Mouse (Mus musculus): ENCODE data around the gene 1700061G19Rik.
"Not testable (repeated sequence)": the region's sequence is repeated elsewhere in the genome, so short reads cannot be mapped to it uniquely, and the experiment has no call there.

The 1700061G19Rik gene

GRCm38 (mm10) chr17:56870287-56870953 is 4.9 kb upstream of the 1700061G19Rik start:
- no peak for DNase-seq (ENCODE audit: extremely low read depth, low read depth)

- DNase-seq (ENCODE audit: extremely low read depth, low read depth) = no peak
These were observed 3.5 kb upstream of the 1700061G19Rik start for GRCm38 (mm10) chr17:56871767-56872166.

- no peak for DNase-seq (ENCODE audit: extremely low read depth, low read depth)
These were observed 2.8 kb upstream of the 1700061G19Rik start for GRCm38 (mm10) chr17:56872512-56872911.

- DNase-seq (ENCODE audit: extremely low read depth, low read depth) = no peak
These were observed 1.0 kb upstream of the 1700061G19Rik start, which contains the start of gene Acsbg2 for GRCm38 (mm10) chr17:56874237-56874636. TSS of gene Acsbg2 (minus strand) at chr17:56874447.

- no peak for DNase-seq (ENCODE audit: extremely low read depth, low read depth)
These were observed 1.2 kb downstream of the 1700061G19Rik start for GRCm38 (mm10) chr17:56876465-56876864.

GRCm38 (mm10) chr17:56876981-56877380 is 1.7 kb downstream of the 1700061G19Rik start:
- DNase-seq (ENCODE audit: extremely low read depth, low read depth) = no peak

- no peak for DNase-seq (ENCODE audit: extremely low read depth, low read depth)
These were observed 2.1 kb downstream of the 1700061G19Rik start for GRCm38 (mm10) chr17:56877426-56877825.

GRCm38 (mm10) chr17:56883612-56884011 is 8.3 kb downstream of the 1700061G19Rik start:
- DNase-seq (ENCODE audit: extremely low read depth, low read depth) = peak; percentile 73

- DNase-seq (ENCODE audit: extremely low read depth, low read depth) = no peak
These were observed 9.1 kb downstream of the 1700061G19Rik start for GRCm38 (mm10) chr17:56884331-56884730.

- peak; percentile 24 for DNase-seq (ENCODE audit: extremely low read depth, low read depth)
These were observed 9.5 kb downstream of the 1700061G19Rik start for GRCm38 (mm10) chr17:56884809-56885208.

GRCm38 (mm10) chr17:56888050-56888449 is 12.8 kb downstream of the 1700061G19Rik start:
- DNase-seq (ENCODE audit: extremely low read depth, low read depth) = no peak

GRCm38 (mm10) chr17:56890018-56890417 is 14.7 kb downstream of the 1700061G19Rik start:
- DNase-seq (ENCODE audit: extremely low read depth, low read depth) = peak; percentile 74

- DNase-seq (ENCODE audit: extremely low read depth, low read depth) = no peak
These were observed 20.2 kb downstream of the 1700061G19Rik start for GRCm38 (mm10) chr17:56895368-56895918.

GRCm38 (mm10) chr17:56896513-56897129 is 21.3 kb downstream of the 1700061G19Rik start:
- DNase-seq (ENCODE audit: extremely low read depth, low read depth) = no peak

- no peak for DNase-seq (ENCODE audit: extremely low read depth, low read depth)
These were observed 22.4 kb downstream of the 1700061G19Rik start for GRCm38 (mm10) chr17:56897630-56898195.

- no peak for DNase-seq (ENCODE audit: extremely low read depth, low read depth)
These were observed 27.4 kb downstream of the 1700061G19Rik start for GRCm38 (mm10) chr17:56902698-56903097.

GRCm38 (mm10) chr17:56906166-56906565 is 30.9 kb downstream of the 1700061G19Rik start:
- no peak for DNase-seq (ENCODE audit: extremely low read depth, low read depth)

GRCm38 (mm10) chr17:56907096-56907495 is 31.8 kb downstream of the 1700061G19Rik start:
- no peak for DNase-seq (ENCODE audit: extremely low read depth, low read depth)

- no peak for DNase-seq (ENCODE audit: extremely low read depth, low read depth)
These were observed 32.6 kb downstream of the 1700061G19Rik start for GRCm38 (mm10) chr17:56907887-56908286.

GRCm38 (mm10) chr17:56909764-56910163 is 34.5 kb downstream of the 1700061G19Rik start:
- DNase-seq (ENCODE audit: extremely low read depth, low read depth) = not testable (repeated sequence)

GRCm38 (mm10) chr17:56913023-56913422 is 37.7 kb downstream of the 1700061G19Rik start:
- no peak for DNase-seq (ENCODE audit: extremely low read depth, low read depth)

GRCm38 (mm10) chr17:56913444-56913843 is 38.2 kb downstream of the 1700061G19Rik start:
- no peak for DNase-seq (ENCODE audit: extremely low read depth, low read depth)
